Mouse (Mus musculus) limb, embryonic 14.5 days (tissue): ENCODE results near the gene Rmi1. TPM values are rescaled to one million over a fixed set of nuclear protein-coding genes. Genes with fewer than 3 reads are reported as not detected.
"Not testable (repeated sequence)": the region's sequence is repeated elsewhere in the genome, so short reads cannot be mapped to it uniquely, and the experiment has no call there.

Source experiments
- ATAC-seq: fragments of 200-750 bp; cut with Nextera tagmentation; 2 replicates; pipeline ENCODE4 v1.8.0; 2017; ENCODE audit warnings: low read depth, moderate number of reproducible peaks, moderate TSS enrichment; ENCODE audit not compliant: low FRiP score
- DNase-seq: peaks from one replicate; pipeline ENCODE4 v3.0.0-alpha.2; 2015; ENCODE audit warnings: low spot score
- H3K27ac ChIP-seq: fragments of 300-500 bp; sonication (generic); replicated peaks from 2 replicates; pipeline ENCODE4 v1.5.1; 2014; ENCODE audit warnings: low read depth, mild to moderate bottlenecking, low read length, moderate library complexity, mixed read lengths
- H3K27me3 ChIP-seq: fragments of 300-500 bp; sonication (generic); 2 replicates; pipeline ENCODE4 v1.6.1; 2014; ENCODE audit warnings: low read length, mixed read lengths; ENCODE audit not compliant: control insufficient read depth, insufficient read depth
- H3K36me3 ChIP-seq: fragments of 300-500 bp; sonication (generic); 2 replicates; pipeline ENCODE4 v1.6.1; 2014; ENCODE audit warnings: mild to moderate bottlenecking, low read length, moderate library complexity, mixed read lengths; ENCODE audit not compliant: control insufficient read depth, insufficient read depth
- H3K4me1 ChIP-seq: fragments of 300-500 bp; sonication (generic); 2 replicates; pipeline ENCODE4 v1.6.1; 2014; ENCODE audit warnings: antibody characterized with exemption, low read length, mixed read lengths; ENCODE audit not compliant: control insufficient read depth, insufficient read depth
- H3K4me2 ChIP-seq: fragments of 300-500 bp; sonication (generic); replicated peaks from 2 replicates; pipeline ENCODE4 v1.6.1; 2014; ENCODE audit warnings: low read depth, mild to moderate bottlenecking, low read length, moderate library complexity; ENCODE audit not compliant: severe bottlenecking
- H3K4me3 ChIP-seq: fragments of 300-500 bp; sonication (generic); replicated peaks from 2 replicates; pipeline ENCODE4 v1.5.1; 2014; ENCODE audit warnings: low read length
- H3K9ac ChIP-seq: fragments of 300-500 bp; sonication (generic); 2 replicates; pipeline ENCODE4 v1.6.1; 2014; ENCODE audit warnings: mild to moderate bottlenecking, low read depth, low read length, moderate library complexity; ENCODE audit not compliant: severe bottlenecking
- H3K9me3 ChIP-seq: fragments of 300-500 bp; sonication (generic); 2 replicates; pipeline ENCODE4 v1.6.1; 2016; ENCODE audit warnings: low read length; ENCODE audit not compliant: control insufficient read depth
- POLR2A ChIP-seq: fragments of 200-500 bp; IDR thresholded peaks from 2 replicates; pipeline ENCODE4 v1.8.0; 2012; ENCODE audit warnings: inconsistent platforms, mild to moderate bottlenecking, moderate library complexity, borderline replicate concordance; ENCODE audit not compliant: insufficient read depth, insufficient read length; ENCODE audit errors: extremely low read depth
- WGBS: fragments of 180-500 bp; shearing (Covaris S2); extraction: QIAGEN DNeasy Blood & Tissue Kit; methylation state at CpG from one replicate; pipeline ENCODE4 v1.1.7; 2014; 5-methylcytosine and 5-hydroxymethylcytosine counted together
- polyA plus RNA-seq, 2 experiments: library from polyadenylated mRNA; depleted of rRNA in 1 of 2; stranded (reverse) in 1 of 2; unstranded in 1 of 2; fragments of >200 nt; fragmentation: Nextera tagmentation in 1 of 2; extraction: Ambion mirVana in 1 of 2; gene quantifications; 2 replicates each; pipeline versions ENCODE4 v1.2.1 to v1.2.3; 2012 to 2014

The Rmi1 gene
- polyA plus RNA-seq (2012; rRNA removed) (14.4 and 15.2 TPM in 2 replicates), polyA plus RNA-seq (2014; fragmentation: Nextera tagmentation; extraction: Ambion mirVana) (23.5 and 24.0 TPM in 2 replicates)

- H3K9me3 ChIP-seq = no peaks in the 10 kb centered on the region
- peak within 1 kb of the TSS; percentile 100 for H3K4me3 ChIP-seq
- H3K4me2 ChIP-seq = peak within 1 kb of the TSS; percentile 82
- peak within 1 kb of the TSS; percentile 99 for H3K27ac ChIP-seq
- ATAC-seq = peak; percentile 94
- H3K27me3 ChIP-seq = no peaks in the 10 kb centered on the region
- TF ChIP-seq POLR2A = peak; percentile 94; the same call in 1 of the 2 replicates
- H3K9ac ChIP-seq = peak within 1 kb of the TSS; percentile 100
- DNase-seq = peak; percentile 96
- peaks cover 28% of the 10 kb centered on the region for H3K36me3 ChIP-seq
- under 1% methylated on average over 61 of the region's 91 CpGs for WGBS
- no peaks in the 10 kb centered on the region for H3K4me1 ChIP-seq
These were observed at the start of gene Rmi1 for GRCm38 (mm10) chr13:58402003-58402743. TSS of gene Rmi1 (plus strand) at chr13:58402248.

GRCm38 (mm10) chr13:58352996-58353395, 49.1 kb upstream of the Rmi1 start:
- ATAC-seq (no peak), DNase-seq (no peak)
- no peak overlapping the region for H3K4me3 ChIP-seq
- no peaks in the 10 kb centered on the region for H3K4me1 ChIP-seq
- no peak for TF ChIP-seq POLR2A
- no peaks in the 10 kb centered on the region for H3K36me3 ChIP-seq
- H3K4me2 ChIP-seq = no peak overlapping the region
- H3K9me3 ChIP-seq = no peaks in the 10 kb centered on the region
- no peak overlapping the region for H3K27ac ChIP-seq
- H3K27me3 ChIP-seq = no peaks in the 10 kb centered on the region
- H3K9ac ChIP-seq = no peak overlapping the region

- Histone ChIP-seq H3K9ac (peak within 1 kb of the TSS; percentile 57), H3K9me3 (no peaks in the 10 kb centered on the region), H3K4me3 (peak within 1 kb of the TSS; percentile 63), H3K27me3 (no peaks in the 10 kb centered on the region), H3K4me1 (no peaks in the 10 kb centered on the region), H3K4me2 (peak within 1 kb of the TSS; percentile 91), H3K36me3 (no peaks in the 10 kb centered on the region), H3K27ac (0 out of 2 replicates have a peak within 1 kb of the TSS, but pooled peaks have one; percentile 38)
- ATAC-seq (peak; percentile 98), DNase-seq (peak; percentile 80)
- WGBS = under 1% methylated on average over 53 of the region's 85 CpGs
- no peak for TF ChIP-seq POLR2A
These were observed 43.3 kb upstream of the Rmi1 start, which contains the start of gene Kif27 for GRCm38 (mm10) chr13:58358629-58359303. TSS of gene Kif27 (minus strand) at chr13:58359122.

- ATAC-seq (peak; percentile 57), DNase-seq (no peak)
- Histone ChIP-seq H3K36me3 (no peaks in the 10 kb centered on the region), H3K9me3 (no peaks in the 10 kb centered on the region), H3K4me2 (peak overlapping the region; percentile 91), H3K27ac (no peak overlapping the region), H3K9ac (0 out of 2 replicates have a peak overlapping the region, but pooled peaks have one; percentile 57), H3K4me1 (no peaks in the 10 kb centered on the region), H3K4me3 (peak overlapping the region; percentile 63), H3K27me3 (no peaks in the 10 kb centered on the region)
- TF ChIP-seq POLR2A = no peak
- 7% methylated on average over 7 of the region's 7 CpGs for WGBS
These were observed 42.8 kb upstream of the Rmi1 start for GRCm38 (mm10) chr13:58359304-58359653.

- no peaks in the 10 kb centered on the region for H3K27me3 ChIP-seq
- no peaks in the 10 kb centered on the region for H3K36me3 ChIP-seq
- ATAC-seq (no peak), DNase-seq (no peak)
- H3K27ac ChIP-seq = no peak overlapping the region
- H3K9me3 ChIP-seq = no peaks in the 10 kb centered on the region
- no peak overlapping the region for H3K4me2 ChIP-seq
- 81% methylated on average over 8 of the region's 8 CpGs for WGBS
- H3K9ac ChIP-seq = no peak overlapping the region
- no peak for TF ChIP-seq POLR2A
- no peak overlapping the region for H3K4me3 ChIP-seq
- H3K4me1 ChIP-seq = no peaks in the 10 kb centered on the region
These were observed 37.5 kb upstream of the Rmi1 start for GRCm38 (mm10) chr13:58364353-58365175.

- H3K4me3 ChIP-seq, H3K27ac ChIP-seq, ATAC-seq, H3K4me2 ChIP-seq, H3K9ac ChIP-seq, H3K27me3 ChIP-seq, H3K36me3 ChIP-seq, H3K9me3 ChIP-seq, H3K4me1 ChIP-seq, DNase-seq: not testable (repeated sequence)
- WGBS = 79% methylated on average over 8 of the region's 8 CpGs
These were observed 36.9 kb upstream of the Rmi1 start for GRCm38 (mm10) chr13:58365179-58365578.
